Mouse (Mus musculus) heart, adult 2 months (tissue): ENCODE measurements around the gene Aagab.

Source experiments
- CTCF ChIP-seq: fragments of 200-600 bp; IDR thresholded peaks from 2 replicates; pipeline ENCODE4 v1.8.1; 2022; ENCODE audit warnings: antibody characterized with exemption, mild to moderate bottlenecking, moderate library complexity
- EP300 ChIP-seq: fragments of 200-500 bp; IDR thresholded peaks from 2 replicates; pipeline ENCODE4 v1.6.1; 2011; ENCODE audit warnings: low read depth, low read length, control low read depth; ENCODE audit not compliant: insufficient read depth

GRCm38 (mm10) chr9:63649841-63650545 lies 47.5 kb downstream of the Aagab start:
- TF ChIP-seq CTCF (peak; percentile 65), EP300 (no peak)
